Mouse (Mus musculus) bone marrow macrophage, adult 2 months (primary cell): Measurements from ENCODE around the gene Nav2.

Experiments
- CTCF ChIP-seq: IDR thresholded peaks from 2 replicates; pipeline ENCODE4 v1.5.1; 2012; ENCODE audit warnings: low read depth, mild to moderate bottlenecking, low read length, moderate library complexity
- POLR2A ChIP-seq: IDR thresholded peaks from 2 replicates; pipeline ENCODE4 v1.6.1; 2012; ENCODE audit warnings: mild to moderate bottlenecking, low read depth, low read length, borderline replicate concordance

DNA sequence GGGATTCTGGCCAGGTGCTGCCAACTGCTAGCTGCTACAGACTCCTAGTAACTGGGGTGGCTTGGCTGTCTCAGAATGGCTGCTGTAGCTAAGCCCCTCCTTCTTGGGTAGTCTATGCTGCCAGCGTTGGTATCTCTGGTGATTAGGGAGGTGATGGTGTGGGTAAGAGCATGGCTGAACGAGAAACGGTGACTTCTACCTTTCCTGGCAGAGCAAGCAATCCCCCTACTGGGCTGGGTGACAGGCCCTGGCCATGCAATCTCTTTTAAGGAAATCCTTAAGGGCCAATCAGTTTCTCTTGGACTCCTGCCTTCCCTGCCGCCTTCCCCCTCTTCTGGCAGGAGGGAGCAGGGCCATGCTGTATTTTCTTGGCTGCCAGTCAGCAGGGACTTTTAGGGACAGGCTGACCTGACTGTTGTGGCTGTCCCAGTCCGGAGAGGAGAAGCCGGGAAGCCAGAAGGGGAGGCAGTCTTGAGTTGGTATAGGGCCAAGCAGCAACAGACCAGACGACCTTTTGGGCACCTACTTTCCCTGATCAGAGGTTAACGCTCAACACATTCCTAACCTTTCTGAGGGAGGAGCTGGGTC is 339.3 kb downstream of the Nav2 start:
- TF ChIP-seq POLR2A (no peak), CTCF (no peak)
